Mouse (Mus musculus) heart, adult 9 months (tissue): ENCODE data around the gene D930048N14Rik.
"Not testable (repeated sequence)": the region's sequence is repeated elsewhere in the genome, so short reads cannot be mapped to it uniquely, and the experiment has no call there.

ENCODE experiments used
- DNase-seq, 2 experiments: peaks; one replicate each; pipeline ENCODE4 v3.0.0; 2022; ENCODE audit warnings: low spot score in 2 of 2

The D930048N14Rik gene

GRCm38 (mm10) chr11:51650691-51651515 is at the start of gene D930048N14Rik, which contains the start of gene N4bp3:
TSS of gene D930048N14Rik (plus strand) at chr11:51650954.
TSS of gene N4bp3 (minus strand) at chr11:51650842.
- peak; percentile 76 to 77 for DNase-seq

- no peak for DNase-seq
Measured at GRCm38 (mm10) chr11:51602253-51602652, 48.5 kb upstream of the D930048N14Rik start.

- DNase-seq, result peak; percentile 89 to 90
Measured at GRCm38 (mm10) chr11:51605602-51606446, 44.9 kb upstream of the D930048N14Rik start.

- DNase-seq, result peak; percentile 98 to 99
Measured at GRCm38 (mm10) chr11:51606447-51607095, 44.2 kb upstream of the D930048N14Rik start, which contains the start of gene Hnrnpab. TSS of gene Hnrnpab (minus strand) at chr11:51606847.

- no peak for DNase-seq
Measured at GRCm38 (mm10) chr11:51607096-51607738, 43.5 kb upstream of the D930048N14Rik start.

- DNase-seq, result no peak
Measured at GRCm38 (mm10) chr11:51609266-51609909, 41.4 kb upstream of the D930048N14Rik start.

GRCm38 (mm10) chr11:51609940-51610339 is 40.8 kb upstream of the D930048N14Rik start:
- not testable (repeated sequence) for DNase-seq

GRCm38 (mm10) chr11:51614256-51614655 is 36.5 kb upstream of the D930048N14Rik start:
- no peak for DNase-seq

- DNase-seq, result peak in 1 of 2 experiments; percentile 39
Measured at GRCm38 (mm10) chr11:51615129-51615528, 35.6 kb upstream of the D930048N14Rik start.

GRCm38 (mm10) chr11:51615601-51616000 is 35.2 kb upstream of the D930048N14Rik start:
- DNase-seq, result peak; percentile 77 to 78

GRCm38 (mm10) chr11:51616113-51616512 is 34.6 kb upstream of the D930048N14Rik start:
- DNase-seq, result not testable (repeated sequence)

- peak; percentile 60 to 72 for DNase-seq
Measured at GRCm38 (mm10) chr11:51617693-51618092, 33.1 kb upstream of the D930048N14Rik start.

- DNase-seq, result no peak
Measured at GRCm38 (mm10) chr11:51618894-51619408, 31.8 kb upstream of the D930048N14Rik start.

GRCm38 (mm10) chr11:51619409-51620060 is 31.2 kb upstream of the D930048N14Rik start, which contains the start of gene Nhp2:
TSS of gene Nhp2 (plus strand) at chr11:51619735.
- peak; percentile 95 to 98 for DNase-seq

- DNase-seq, result no peak
Measured at GRCm38 (mm10) chr11:51620084-51620483, 30.7 kb upstream of the D930048N14Rik start.

GRCm38 (mm10) chr11:51621776-51622175 is 29.0 kb upstream of the D930048N14Rik start:
- no peak for DNase-seq

- no peak for DNase-seq
Measured at GRCm38 (mm10) chr11:51622971-51623491, 27.7 kb upstream of the D930048N14Rik start.

- no peak for DNase-seq
Measured at GRCm38 (mm10) chr11:51625187-51625820, 25.4 kb upstream of the D930048N14Rik start.

- no peak for DNase-seq
Measured at GRCm38 (mm10) chr11:51627425-51627824, 23.3 kb upstream of the D930048N14Rik start.
